Mouse (Mus musculus) hematopoietic stem cell, adult 5-6 weeks (primary cell): ENCODE measurements at regions not wholly inside any gene's neighbourhood (a gene's known extent, or its start where the extent isn't known, plus 50 kb on each side); places are given as distances from the start of the nearest gene placed in this dataset.

ENCODE experiments used
- ATAC-seq, 2 experiments: fragments of 125-278 bp in 1 of 2; replicated peaks in 1 of 2; 2 replicates each; pipeline ENCODE4 v1.8.0; 2016 to 2017; ENCODE audit warnings: inconsistent platforms in 2 of 2, mild to moderate bottlenecking in 2 of 2, moderate number of reproducible peaks in 2 of 2, low read depth in 1 of 2, moderate TSS enrichment in 1 of 2; ENCODE audit not compliant: low FRiP score in 2 of 2, poor library complexity in 2 of 2, severe bottlenecking in 2 of 2, insufficient read depth in 1 of 2, low TSS enrichment in 1 of 2

GRCm38 (mm10) chr12:38928786-38929351 lies 149.7 kb downstream of the Etv1 start:
- peak; percentile 94 to 95 for ATAC-seq

- ATAC-seq = no peak
Measured at GRCm38 (mm10) chr12:38929644-38930043, 150.5 kb downstream of the Etv1 start.

GRCm38 (mm10) chr12:38931769-38932168 lies 152.6 kb downstream of the Etv1 start:
- ATAC-seq = no peak

- no peak for ATAC-seq
Measured at GRCm38 (mm10) chr12:38959605-38960004, 180.4 kb downstream of the Etv1 start.

- peak in 1 of 2 experiments; percentile 49; a peak in 1 of 4 replicates for ATAC-seq
Measured at GRCm38 (mm10) chr12:38962302-38962701, 183.1 kb downstream of the Etv1 start.

- ATAC-seq = peak; percentile 100
Measured at GRCm38 (mm10) chr12:38970347-38970746, 191.2 kb downstream of the Etv1 start.

GRCm38 (mm10) chr12:38972205-38972604 lies 193.0 kb downstream of the Etv1 start:
- ATAC-seq = no peak

GRCm38 (mm10) chr12:38975508-38975907 lies 196.3 kb downstream of the Etv1 start:
- no peak for ATAC-seq

- no peak for ATAC-seq
Measured at GRCm38 (mm10) chr12:38982423-38982822, 203.2 kb downstream of the Etv1 start.

- ATAC-seq = no peak
Measured at GRCm38 (mm10) chr12:38985909-38986308, 206.7 kb downstream of the Etv1 start.

GRCm38 (mm10) chr12:38986346-38986745 lies 207.2 kb downstream of the Etv1 start:
- ATAC-seq = no peak

GRCm38 (mm10) chr12:38987277-38987676 lies 208.1 kb downstream of the Etv1 start:
- no peak for ATAC-seq

GRCm38 (mm10) chr12:38987819-38988218 lies 208.6 kb downstream of the Etv1 start:
- ATAC-seq = no peak

- ATAC-seq = no peak
Measured at GRCm38 (mm10) chr12:39027179-39027578, 248.0 kb downstream of the Etv1 start.

GRCm38 (mm10) chr12:39027948-39028347 lies 248.8 kb downstream of the Etv1 start:
- ATAC-seq = no peak

- no peak for ATAC-seq
Measured at GRCm38 (mm10) chr12:39033982-39034381, 254.8 kb downstream of the Etv1 start.

- ATAC-seq = no peak
Measured at GRCm38 (mm10) chr12:39036466-39037037, 257.4 kb downstream of the Etv1 start.

- no peak for ATAC-seq
Measured at GRCm38 (mm10) chr12:39038077-39038476, 258.9 kb downstream of the Etv1 start.

GRCm38 (mm10) chr12:39038656-39039055 lies 259.5 kb downstream of the Etv1 start:
- no peak for ATAC-seq
